Mouse (Mus musculus) CH12.LX (cell line): ENCODE results near the gene Macrod1.

Source experiments
- CTCF ChIP-seq, 2 experiments: IDR thresholded peaks in 1 of 2; conservative IDR thresholded peaks in 1 of 2; 2 replicates each; pipeline ENCODE4 v1.5.1; 2011 to 2012; ENCODE audit warnings: low read depth in 2 of 2, low read length in 2 of 2, improper control_type of control experiment in 1 of 2, inconsistent platforms in 1 of 2, mild to moderate bottlenecking in 1 of 2, moderate library complexity in 1 of 2
- EP300 ChIP-seq: IDR thresholded peaks from 2 replicates; pipeline ENCODE4 v1.6.1; 2011; ENCODE audit warnings: low read length, improper control_type of control experiment
- IRF4 ChIP-seq: IDR thresholded peaks from 2 replicates; pipeline ENCODE4 v1.6.1; 2014; ENCODE audit warnings: low read depth, mild to moderate bottlenecking, inconsistent platforms, low read length, improper control_type of control experiment
- JUND ChIP-seq: conservative IDR thresholded peaks from 2 replicates; pipeline ENCODE4 v1.6.1; 2011; ENCODE audit warnings: low read depth, low read length, improper control_type of control experiment
- POLR2A ChIP-seq: IDR thresholded peaks from 2 replicates; pipeline ENCODE4 v1.6.1; 2011; ENCODE audit warnings: low read depth, mild to moderate bottlenecking, improper control_type of control experiment, low read length
- POLR2AphosphoS2 ChIP-seq: IDR thresholded peaks from 2 replicates; pipeline ENCODE4 v1.6.1; 2011; ENCODE audit warnings: low read depth, low read length, improper control_type of control experiment
- SIN3A ChIP-seq: IDR thresholded peaks from 2 replicates; pipeline ENCODE4 v1.6.1; 2012; ENCODE audit warnings: low read length, improper control_type of control experiment, inconsistent platforms
- TCF12 ChIP-seq: IDR thresholded peaks from 2 replicates; pipeline ENCODE4 v1.6.1; 2014; ENCODE audit warnings: low read depth, mild to moderate bottlenecking, inconsistent platforms, low read length, improper control_type of control experiment
- USF1 ChIP-seq: IDR thresholded peaks from 2 replicates; pipeline ENCODE4 v1.6.1; 2014; ENCODE audit warnings: low read depth, mild to moderate bottlenecking, inconsistent platforms, low read length, improper control_type of control experiment
- ZMIZ1 ChIP-seq: IDR thresholded peaks from 2 replicates; pipeline ENCODE4 v1.6.1; 2012; ENCODE audit warnings: low read depth, mild to moderate bottlenecking, inconsistent platforms, low read length, improper control_type of control experiment

DNA sequence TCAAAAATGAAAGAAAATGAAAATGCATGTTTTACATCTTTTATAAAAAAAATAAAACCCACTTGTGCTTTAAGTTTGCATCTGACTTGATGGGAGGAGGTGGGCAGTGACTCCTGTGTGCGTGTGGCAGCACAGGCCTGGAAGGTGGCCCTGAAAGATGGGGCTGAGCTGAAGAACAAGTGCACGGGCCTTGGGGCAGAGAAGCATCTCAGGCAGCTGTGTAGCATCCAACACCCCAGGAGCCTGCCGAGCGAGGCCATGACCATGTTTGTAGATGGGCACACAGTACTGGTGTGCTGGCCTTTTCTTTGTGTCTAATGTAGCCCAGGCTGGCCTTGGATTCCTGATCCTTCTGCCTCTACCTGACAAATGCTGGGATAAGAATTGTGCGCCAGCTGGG lies 5.5 kb downstream of the Macrod1 start:
- TF ChIP-seq CTCF (conservative IDR thresholded peaks at IDR 0.05 in 1 of 2, IDR thresholded peaks at IDR 0.05 in 1 of 2; ENCODE audit: low read depth in 2 of 2, low read length in 2 of 2) (no peak), POLR2A (no peak), TCF12 (no peak), ZMIZ1 (no peak), JUND (no peak), SIN3A (no peak), IRF4 (no peak), EP300 (no peak), USF1 (no peak), POLR2AphosphoS2 (no peak)
